Mouse (Mus musculus): Measurements from ENCODE around the gene Cpeb3.

GRCm38 (mm10) chr19:37225197-37225862 is 16.9 kb upstream of the Cpeb3 start:
- TF ChIP-seq CTCF (IDR thresholded peaks at IDR 0.05; ENCODE audit: low read depth, low read length) (no peak), POLR2A (IDR thresholded peaks at IDR 0.05; ENCODE audit: borderline replicate concordance, low read depth, low read length) (no peak)

All from bone marrow macrophage, adult 2 months (primary cell).